Mouse (Mus musculus): ENCODE data around the gene Usp21.

- TF ChIP-seq POLR2A (IDR thresholded peaks at IDR 0.05; ENCODE audit: insufficient read depth, low read length): no peak
- TF ChIP-seq CTCF (IDR thresholded peaks at IDR 0.05; ENCODE audit: low read depth, low read length): no peak
Observed at GRCm38 (mm10) chr1:171271622-171272021, 16.2 kb downstream of the Usp21 start.
